Mouse (Mus musculus) embryonic fibroblast, embryonic 13.5 days (primary cell): ENCODE measurements around the gene Il4i1. TPM values are rescaled to one million over a fixed set of nuclear protein-coding genes. Genes with fewer than 3 reads are reported as not detected.

Experiments
- H3K27ac ChIP-seq: 2 replicates; pipeline ENCODE4 v1.5.1; 2012; ENCODE audit warnings: low read length, control low read depth, inconsistent platforms; ENCODE audit not compliant: insufficient read depth
- H3K4me1 ChIP-seq: 2 replicates; pipeline ENCODE4 v1.6.1; 2011; ENCODE audit warnings: low read length; ENCODE audit not compliant: control insufficient read depth, insufficient read depth
- H3K4me3 ChIP-seq: 2 replicates; pipeline ENCODE4 v1.5.1; 2011; ENCODE audit warnings: mild to moderate bottlenecking, control low read depth, low read length; ENCODE audit not compliant: insufficient read depth
- CTCF ChIP-seq: IDR thresholded peaks from 2 replicates; pipeline ENCODE4 v1.5.1; 2011; ENCODE audit warnings: mild to moderate bottlenecking, control low read depth, low read length, moderate library complexity, borderline replicate concordance; ENCODE audit not compliant: insufficient read depth
- POLR2A ChIP-seq: IDR thresholded peaks from 2 replicates; pipeline ENCODE4 v1.6.1; 2011; ENCODE audit warnings: low read depth, mild to moderate bottlenecking, control low read depth, low read length, moderate library complexity
- polyA plus RNA-seq: library from polyadenylated mRNA; stranded (reverse); fragments of >200 nt; gene quantifications from 2 replicates; pipeline ENCODE4 v1.2.4, GENCODE M21; 2011; ENCODE audit warnings: low read depth; ENCODE audit not compliant: missing spikeins, insufficient read length

The Il4i1 gene
- polyA plus RNA-seq, 1 experiment = 2.3 TPM

GRCm38 (mm10) chr7:44818164-44818563 lies 2.0 kb downstream of the Il4i1 start:
- H3K4me3 ChIP-seq = peak overlapping the region; percentile 65
- H3K27ac ChIP-seq = peak overlapping the region; percentile 93
- 0 out of 2 replicates have a peak, but pooled peaks have one; percentile 3 for TF ChIP-seq CTCF
- TF ChIP-seq POLR2A = peak; percentile 24; the same call in 1 of the 2 replicates
- peaks cover 14% of the 10 kb centered on the region; the same call in 1 of the 2 replicates for H3K4me1 ChIP-seq

- Histone ChIP-seq H3K4me3 (peak overlapping the region; percentile 65), H3K27ac (peak overlapping the region; percentile 93), H3K4me1 (peaks cover 14% of the 10 kb centered on the region; the same call in 1 of the 2 replicates)
- TF ChIP-seq CTCF (no peak), POLR2A (peak; percentile 15; the same call in 1 of the 2 replicates)
Observed at GRCm38 (mm10) chr7:44818751-44819235, 2.6 kb downstream of the Il4i1 start.

DNA sequence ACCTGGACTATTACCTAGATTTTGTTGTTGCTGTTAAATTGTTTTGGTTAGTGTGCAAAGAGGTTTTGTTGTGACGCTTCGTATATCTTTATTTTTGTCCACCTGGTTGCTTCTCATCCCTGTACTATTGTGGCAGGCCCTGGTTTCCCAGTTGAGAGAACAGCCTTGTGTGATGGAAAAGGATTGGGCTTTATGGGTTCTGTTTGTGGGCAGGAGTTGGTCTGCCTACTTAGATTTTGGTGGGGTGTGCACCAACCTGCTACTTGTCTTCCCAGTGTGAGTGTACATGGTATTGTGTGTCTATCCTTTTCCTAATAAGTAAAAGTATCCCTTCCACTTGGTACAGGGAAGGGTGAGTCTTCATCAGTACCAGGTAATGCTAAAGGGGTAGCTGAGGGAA lies 3.2 kb downstream of the Il4i1 start:
- peak overlapping the region; percentile 93 for H3K27ac ChIP-seq
- TF ChIP-seq CTCF = no peak
- no peak; the same call in 1 of the 2 replicates for TF ChIP-seq POLR2A
- peak overlapping the region; percentile 65; the same call in 1 of the 2 replicates for H3K4me3 ChIP-seq
- peaks cover 14% of the 10 kb centered on the region; the same call in 1 of the 2 replicates for H3K4me1 ChIP-seq

DNA sequence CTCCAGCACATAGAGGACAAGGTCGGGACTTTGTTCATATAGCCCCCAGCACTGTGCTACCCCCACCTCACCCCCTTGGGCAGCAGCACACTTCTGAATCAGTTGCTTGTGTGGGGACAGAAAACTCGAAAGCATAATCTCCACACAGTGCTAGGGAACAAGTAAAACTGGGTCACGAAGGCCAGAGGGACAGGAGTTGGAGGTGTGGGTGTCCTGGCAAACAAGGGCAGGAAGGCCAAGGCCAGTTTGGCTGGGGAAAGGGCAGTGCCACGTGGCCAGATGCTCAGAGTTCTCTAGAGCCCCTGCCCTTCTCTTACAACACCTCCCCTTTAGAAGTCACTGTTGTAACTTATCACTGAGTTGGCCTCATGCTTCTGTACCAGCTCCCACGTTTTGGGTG lies 3.7 kb downstream of the Il4i1 start:
- peak overlapping the region; percentile 65; the same call in 1 of the 2 replicates for H3K4me3 ChIP-seq
- H3K4me1 ChIP-seq = peaks cover 16% of the 10 kb centered on the region; the same call in 1 of the 2 replicates
- H3K27ac ChIP-seq = peak overlapping the region; percentile 93
- TF ChIP-seq CTCF (no peak), POLR2A (no peak; the same call in 1 of the 2 replicates)

GRCm38 (mm10) chr7:44820525-44820924 lies 4.3 kb downstream of the Il4i1 start:
- TF ChIP-seq POLR2A (no peak), CTCF (no peak)
- no peak overlapping the region for H3K4me3 ChIP-seq
- H3K4me1 ChIP-seq = peaks cover 19% of the 10 kb centered on the region
- no peak overlapping the region for H3K27ac ChIP-seq

GRCm38 (mm10) chr7:44821666-44822448 lies 5.7 kb downstream of the Il4i1 start:
- peaks cover 27% of the 10 kb centered on the region for H3K4me1 ChIP-seq
- no peak overlapping the region for H3K4me3 ChIP-seq
- no peak for TF ChIP-seq POLR2A
- TF ChIP-seq CTCF = no peak
- no peak overlapping the region for H3K27ac ChIP-seq

- Histone ChIP-seq H3K4me3 (no peak overlapping the region), H3K4me1 (peaks cover 29% of the 10 kb centered on the region), H3K27ac (no peak overlapping the region)
- TF ChIP-seq CTCF (no peak), POLR2A (no peak)
Observed at GRCm38 (mm10) chr7:44823409-44823808, 7.2 kb downstream of the Il4i1 start.

DNA sequence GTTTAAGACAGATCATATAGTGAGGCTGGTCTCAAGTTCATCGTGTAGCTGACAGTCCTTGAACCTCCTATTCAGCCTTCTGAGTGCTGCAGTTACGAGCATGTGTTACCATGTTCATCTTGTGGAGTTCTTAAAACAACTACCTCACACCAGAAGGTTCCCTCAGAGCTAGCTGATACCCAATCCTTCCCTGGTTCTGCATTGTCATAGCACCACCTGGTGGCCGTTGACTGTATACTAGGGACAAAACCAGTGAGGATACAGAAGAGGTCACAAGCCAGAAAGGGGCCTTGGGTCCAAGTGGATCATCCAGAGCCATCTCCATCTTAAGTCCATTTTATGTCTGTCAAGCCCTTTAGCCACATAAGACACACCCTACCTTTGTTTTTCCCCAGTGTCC lies 8.7 kb downstream of the Il4i1 start:
- H3K4me3 ChIP-seq = no peak overlapping the region
- peaks cover 24% of the 10 kb centered on the region for H3K4me1 ChIP-seq
- no peak overlapping the region for H3K27ac ChIP-seq
- peak; percentile 44; the same call in 1 of the 2 replicates for TF ChIP-seq CTCF
- TF ChIP-seq POLR2A = no peak

DNA sequence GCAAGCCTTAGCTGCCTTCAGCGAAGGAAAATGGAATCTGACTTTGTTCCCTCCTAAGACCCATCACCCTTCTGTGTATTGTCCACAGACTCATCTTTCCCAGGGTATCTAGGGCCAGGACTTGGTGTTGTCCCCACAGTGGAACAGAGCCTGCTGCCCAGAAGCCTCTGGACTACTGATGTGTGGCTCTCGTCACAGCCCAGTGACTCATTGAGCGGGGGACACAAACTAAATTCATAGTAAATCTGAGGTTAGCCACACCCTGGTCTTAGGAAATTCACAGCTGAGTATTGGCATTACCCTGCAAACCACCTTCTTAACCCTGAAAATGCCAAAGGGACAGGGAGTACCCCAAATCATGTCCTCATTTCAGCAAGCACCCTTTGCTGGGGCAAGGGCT lies 10.6 kb downstream of the Il4i1 start:
- peaks cover 15% of the 10 kb centered on the region for H3K4me1 ChIP-seq
- TF ChIP-seq CTCF (no peak), POLR2A (no peak)
- no peak overlapping the region; the same call in 1 of the 2 replicates for H3K27ac ChIP-seq
- no peak overlapping the region for H3K4me3 ChIP-seq

DNA sequence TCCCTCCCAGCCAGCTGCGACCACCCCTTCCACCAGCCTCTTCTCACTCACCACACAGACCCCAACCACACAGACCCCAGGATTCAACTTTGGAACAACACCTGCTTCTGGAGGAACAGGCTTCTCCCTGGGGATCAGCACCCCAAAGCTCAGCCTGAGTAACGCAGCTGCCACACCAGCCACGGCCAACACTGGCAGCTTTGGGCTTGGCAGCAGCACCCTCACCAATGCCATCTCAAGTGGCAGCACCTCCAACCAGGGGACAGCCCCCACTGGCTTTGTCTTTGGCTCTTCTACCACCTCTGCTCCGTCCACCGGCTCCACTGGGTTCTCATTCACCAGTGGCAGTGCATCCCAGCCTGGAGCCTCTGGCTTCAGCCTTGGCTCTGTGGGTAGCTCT lies 12.5 kb downstream of the Il4i1 start:
- no peak overlapping the region for H3K4me3 ChIP-seq
- TF ChIP-seq POLR2A = no peak
- no peak for TF ChIP-seq CTCF
- H3K27ac ChIP-seq = no peak overlapping the region
- peaks cover 15% of the 10 kb centered on the region for H3K4me1 ChIP-seq
